Mouse (Mus musculus): ENCODE measurements around the gene Card10.

Card10 gene

DNA sequence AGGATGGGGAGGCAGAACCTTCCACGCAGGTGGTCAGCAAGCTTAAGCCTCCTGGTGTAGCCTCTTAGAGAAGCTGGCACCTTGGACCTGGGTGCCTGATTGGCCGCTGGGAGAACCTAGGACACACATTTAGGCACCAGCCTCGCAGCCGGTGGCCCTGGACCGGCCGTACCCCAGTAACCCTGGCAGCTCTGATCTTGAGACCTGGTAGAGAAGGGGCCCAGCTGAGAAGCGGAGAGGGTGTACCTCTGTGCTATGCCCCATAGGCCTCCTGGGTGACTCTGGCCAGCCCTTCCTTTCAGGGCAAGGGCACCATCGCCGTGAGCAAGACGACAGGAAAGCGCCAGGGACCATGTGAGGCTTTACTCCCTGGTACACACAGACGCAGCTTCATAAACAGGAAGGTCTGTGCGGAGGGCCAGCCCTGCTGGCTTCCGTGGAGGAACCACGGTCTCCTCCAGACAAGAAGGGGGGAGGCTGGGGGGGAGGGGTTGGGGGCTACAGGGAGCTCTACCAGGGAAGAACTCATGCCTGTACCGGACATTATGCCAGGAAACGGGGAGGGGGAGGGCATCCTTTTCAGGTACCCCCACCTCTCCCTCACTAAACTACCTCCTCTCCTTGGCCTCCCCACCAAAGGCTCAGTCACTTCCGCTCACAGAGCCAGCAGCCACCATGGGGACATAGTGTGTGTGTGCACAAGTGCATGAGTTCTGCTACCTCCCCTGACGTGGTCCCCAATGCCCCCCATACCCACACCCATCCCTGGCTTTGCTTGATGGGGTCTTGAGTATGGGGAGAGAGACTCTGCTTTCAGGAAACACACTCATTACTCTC, 31.1 kb downstream of the Card10 start:
- DNase-seq = no peak

DNA sequence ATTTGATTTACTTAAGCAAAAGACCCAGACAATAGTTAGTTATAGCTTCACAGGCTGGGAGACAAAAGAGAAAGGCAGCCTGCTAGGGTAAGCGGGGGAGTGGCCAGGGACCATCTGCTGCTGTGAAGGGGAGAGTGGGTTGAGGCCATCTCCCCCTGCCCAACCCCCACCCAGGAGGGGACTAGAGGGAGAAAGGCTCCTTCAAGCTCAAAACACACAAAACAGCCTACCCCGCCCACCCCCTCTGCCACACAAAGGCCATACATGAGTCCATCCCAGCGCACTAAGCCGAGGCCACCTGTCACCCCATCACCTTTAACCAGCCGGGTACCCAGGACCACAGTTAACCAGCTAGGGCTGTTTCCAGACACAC, 31.9 kb downstream of the Card10 start:
- no peak for DNase-seq

- no peak for DNase-seq
These were observed 32.4 kb downstream of the Card10 start for GRCm38 (mm10) chr15:78770234-78770982.

- DNase-seq = no peak
These were observed 33.8 kb downstream of the Card10 start for GRCm38 (mm10) chr15:78769064-78769463.

DNA sequence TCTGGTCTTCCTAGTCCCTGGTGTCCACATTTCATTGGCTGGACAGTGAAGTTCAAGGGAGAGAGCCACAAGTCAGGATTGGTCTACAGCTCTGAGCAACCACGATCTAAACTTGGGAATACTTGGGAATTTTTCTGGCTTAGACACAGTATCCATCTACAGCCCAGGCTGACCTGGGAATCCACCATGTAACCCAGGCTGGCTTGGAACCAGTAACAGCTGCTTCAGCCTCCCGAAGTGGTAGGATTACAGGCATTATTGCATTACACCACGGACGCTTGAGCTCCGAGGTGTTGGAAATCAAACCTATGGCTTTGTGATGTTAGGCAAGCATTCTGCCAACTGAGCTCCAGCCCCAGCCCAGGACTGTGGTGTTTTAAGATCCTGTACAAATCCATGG, 39.1 kb downstream of the Card10 start:
- DNase-seq = no peak

- no peak for DNase-seq
These were observed 39.6 kb downstream of the Card10 start for GRCm38 (mm10) chr15:78763210-78763609.

GRCm38 (mm10) chr15:78761112-78761511, 41.7 kb downstream of the Card10 start:
- DNase-seq = no peak

DNA sequence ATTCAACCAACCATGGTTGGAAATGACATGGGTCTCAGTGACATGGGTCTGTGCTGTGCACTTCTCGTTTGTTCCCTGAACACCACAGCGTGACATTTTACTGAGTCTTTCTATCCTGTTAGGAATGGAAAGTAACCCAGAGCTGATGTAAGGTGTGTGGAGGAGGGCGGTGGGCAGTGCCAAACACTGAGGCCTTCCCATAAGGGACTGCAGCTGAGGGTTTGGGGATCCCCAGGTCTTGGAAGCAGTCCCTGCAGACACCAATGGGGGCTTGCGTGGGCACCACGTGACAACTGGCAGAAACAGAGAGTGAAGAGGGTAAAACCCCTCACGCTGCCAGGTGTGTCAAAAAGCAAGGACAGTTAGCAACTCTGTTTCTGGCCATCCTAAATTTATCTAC, 44.7 kb downstream of the Card10 start:
- DNase-seq = no peak

DNA sequence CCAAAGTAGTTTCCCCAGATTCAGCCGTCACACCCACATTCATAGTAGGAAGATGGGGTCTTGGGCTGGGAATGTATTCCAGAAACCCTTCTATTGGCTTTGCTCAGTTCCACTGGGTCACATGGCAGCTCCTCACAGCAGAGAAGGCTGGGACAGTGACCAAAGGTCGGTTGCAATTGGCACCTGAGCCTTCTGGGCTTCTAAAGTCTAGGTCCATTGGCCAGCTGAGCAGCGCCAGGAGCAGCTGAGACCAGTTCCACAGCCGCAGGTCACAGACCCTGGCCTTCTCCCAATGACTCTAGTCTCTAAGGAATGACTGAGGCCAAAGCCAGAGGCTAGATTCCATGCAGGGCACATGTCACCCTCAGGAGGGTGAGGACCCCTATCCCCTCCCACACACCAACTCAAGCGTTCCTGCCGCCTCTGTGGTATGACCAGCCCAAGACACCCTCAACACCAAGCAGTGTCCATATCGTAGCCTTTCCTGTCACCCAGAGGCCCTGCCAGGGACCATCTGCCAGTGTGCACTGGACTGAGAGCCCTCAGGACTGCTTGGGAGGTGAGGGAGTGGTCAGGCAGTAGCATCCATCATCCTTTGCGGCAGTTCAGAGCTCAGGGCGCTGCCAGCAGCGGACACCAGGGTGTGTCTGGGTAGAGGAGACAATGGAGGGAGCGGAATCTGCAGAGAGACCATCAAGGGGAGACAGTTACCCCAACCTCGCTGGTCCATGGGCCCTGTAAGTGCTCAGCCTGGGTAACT, 46.7 kb downstream of the Card10 start:
- DNase-seq = no peak

- DNase-seq = no peak
These were observed 47.6 kb downstream of the Card10 start for GRCm38 (mm10) chr15:78755226-78755625.

DNA sequence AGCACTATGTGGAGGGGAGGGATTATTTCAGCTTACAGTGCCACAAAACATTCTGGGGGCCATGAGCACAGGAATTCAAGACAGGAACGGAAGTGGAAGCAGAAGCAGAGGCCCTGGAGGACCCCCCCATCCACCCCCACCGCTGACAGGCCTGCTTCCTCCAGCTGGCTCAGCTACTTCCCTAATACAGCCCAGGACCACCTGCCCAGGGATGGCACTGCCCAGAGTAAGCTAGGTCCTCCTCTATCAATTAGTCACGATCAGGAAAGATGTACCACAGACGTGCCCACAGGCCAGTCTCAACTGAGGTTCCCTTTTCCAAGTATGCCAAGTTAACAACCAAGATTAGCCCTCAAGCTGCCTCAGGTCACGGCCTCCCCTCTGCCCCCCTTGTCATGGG, 48.7 kb downstream of the Card10 start:
- DNase-seq = no peak

DNA sequence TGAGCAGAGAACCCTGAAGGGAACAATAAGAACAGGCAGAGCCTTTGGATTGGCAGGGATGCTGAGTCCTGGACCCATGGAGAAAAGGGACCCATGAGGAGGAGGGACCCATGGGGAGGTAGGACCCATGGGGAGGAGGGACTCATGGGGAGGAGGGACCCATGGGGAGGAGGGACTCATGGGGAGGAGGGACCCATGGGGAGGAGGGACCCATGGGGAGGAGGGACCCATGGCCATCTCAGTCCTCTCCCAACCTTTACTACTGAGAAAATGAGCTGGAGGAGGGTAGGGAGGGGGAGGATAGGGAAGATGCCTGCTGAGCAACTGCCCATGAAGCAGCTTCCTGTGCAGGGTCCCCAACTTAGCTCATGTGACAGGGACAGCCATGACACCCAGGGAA, 49.9 kb downstream of the Card10 start:
- DNase-seq = no peak

- no peak for DNase-seq
These were observed 52.1 kb downstream of the Card10 start for GRCm38 (mm10) chr15:78750608-78751350.

DNA sequence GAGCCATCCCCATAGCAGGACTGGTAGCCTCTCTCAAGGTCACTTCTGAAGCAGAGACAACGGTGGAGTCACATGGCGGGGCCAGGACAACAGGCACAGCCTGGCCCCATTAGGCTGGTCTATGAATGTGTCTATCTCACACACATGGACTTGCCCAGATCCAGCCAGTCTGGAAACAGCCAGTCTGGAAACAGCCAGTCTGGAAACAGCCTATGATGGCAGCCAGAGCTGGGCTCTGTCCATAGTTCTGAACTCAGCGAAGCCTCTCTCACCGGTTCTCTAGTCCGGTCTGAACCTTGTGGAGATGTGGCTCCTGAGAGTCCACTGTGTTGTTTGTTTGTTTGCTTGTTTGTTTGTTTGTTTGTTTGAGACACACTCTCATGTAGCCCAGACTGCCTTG, 53.0 kb downstream of the Card10 start:
- no peak for DNase-seq

DNA sequence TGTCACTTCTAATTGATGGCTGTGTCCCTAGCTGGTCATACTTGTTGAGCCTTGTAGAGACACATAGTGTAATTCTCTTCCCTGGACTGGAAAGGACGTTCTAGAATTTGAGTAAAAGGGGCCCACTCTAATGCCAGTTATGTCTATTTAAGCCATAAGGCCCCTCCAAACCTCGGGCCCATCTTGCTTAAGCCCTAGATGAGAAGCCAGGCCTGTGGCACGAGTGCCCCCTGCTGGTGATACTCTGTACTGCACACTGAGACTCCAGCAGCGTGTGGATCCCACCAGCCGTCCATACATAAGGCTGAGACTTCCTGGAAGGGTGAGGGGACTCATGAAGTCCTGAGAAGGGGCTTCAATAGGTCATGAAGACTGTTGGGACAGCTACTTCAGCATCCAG, 58.6 kb downstream of the Card10 start:
- DNase-seq = peak; percentile 37

GRCm38 (mm10) chr15:78742831-78743230, 60.0 kb downstream of the Card10 start:
- no peak for DNase-seq

DNA sequence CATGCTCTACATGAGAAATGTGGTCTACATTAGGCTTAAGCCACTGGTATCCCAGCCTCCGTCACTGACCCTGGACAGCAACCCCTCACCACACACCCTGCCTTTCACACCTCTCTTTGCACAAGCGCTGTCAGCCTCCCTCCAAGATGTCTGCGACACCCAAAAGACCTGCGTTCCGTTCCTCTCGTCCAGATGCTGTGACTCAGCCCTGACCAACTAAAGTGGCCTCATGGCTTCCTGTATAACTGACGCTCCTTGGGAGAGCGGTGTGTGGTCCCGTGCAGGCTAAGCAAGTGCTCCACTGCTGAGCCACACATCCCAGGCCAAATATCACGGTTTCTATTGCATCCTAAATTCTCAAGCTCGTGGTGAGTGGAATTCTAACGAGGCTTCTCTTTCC, 62.2 kb downstream of the Card10 start:
- DNase-seq = no peak

- no peak for DNase-seq
These were observed 65.7 kb downstream of the Card10 start for GRCm38 (mm10) chr15:78737146-78737545.

DNA sequence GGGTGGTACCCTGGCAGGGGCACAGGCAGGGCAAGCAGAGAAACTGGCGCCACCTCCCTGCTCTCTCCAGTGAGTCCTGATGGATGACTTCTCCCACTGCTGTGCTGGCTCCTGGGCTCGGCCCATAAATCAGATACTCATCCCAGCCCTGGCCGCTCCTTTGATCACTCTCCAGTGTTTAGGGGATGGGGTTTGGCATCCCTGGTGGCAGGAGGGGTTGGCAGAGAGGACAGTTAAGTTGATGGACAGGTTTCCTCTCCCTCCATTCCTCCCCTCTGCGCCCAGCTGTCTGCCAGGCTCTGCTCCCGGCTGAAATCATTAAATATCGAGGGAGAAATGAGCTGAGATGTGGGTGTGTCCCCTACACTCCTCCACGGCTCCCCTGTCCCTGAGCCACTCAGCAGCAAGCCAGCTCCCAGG, 66.2 kb downstream of the Card10 start:
- no peak for DNase-seq

GRCm38 (mm10) chr15:78736181-78736579, 66.7 kb downstream of the Card10 start:
- no peak for DNase-seq

DNA sequence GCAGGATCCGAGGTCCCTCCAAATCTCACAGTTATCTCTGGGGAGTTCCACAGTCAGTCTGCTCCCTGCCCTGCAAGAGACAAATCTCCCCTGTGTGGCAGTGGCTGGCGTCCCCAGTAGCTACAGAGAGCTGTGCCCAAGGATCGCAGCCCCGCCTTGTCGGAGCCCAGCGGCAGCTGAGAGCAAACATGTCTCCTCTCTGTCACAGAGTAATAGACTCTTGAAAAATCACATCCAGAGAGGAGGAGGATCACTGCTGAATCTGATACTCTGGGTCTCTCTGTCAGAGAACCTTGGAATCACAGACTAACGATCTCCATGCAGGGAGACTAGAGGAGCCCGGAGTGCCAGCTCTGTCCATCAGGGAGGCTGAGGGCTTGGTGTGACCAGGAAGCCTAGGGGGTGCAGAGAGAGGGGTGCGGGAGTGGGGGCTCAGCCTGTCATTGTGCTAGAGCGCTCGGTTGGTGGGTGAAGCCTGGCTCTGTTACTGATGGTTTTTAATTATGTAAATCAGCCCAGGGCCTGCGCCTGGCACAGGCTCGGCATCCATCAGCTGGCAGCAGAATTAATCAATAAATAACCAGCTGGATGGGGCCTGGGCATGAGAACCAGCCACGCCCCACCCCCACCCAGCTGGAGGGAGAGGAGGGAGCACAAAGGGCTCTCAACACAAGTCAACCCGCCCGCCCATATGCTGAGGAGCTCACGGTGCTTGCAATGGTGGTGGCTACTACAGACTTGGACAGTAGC, 67.2 kb downstream of the Card10 start:
- no peak for DNase-seq

DNA sequence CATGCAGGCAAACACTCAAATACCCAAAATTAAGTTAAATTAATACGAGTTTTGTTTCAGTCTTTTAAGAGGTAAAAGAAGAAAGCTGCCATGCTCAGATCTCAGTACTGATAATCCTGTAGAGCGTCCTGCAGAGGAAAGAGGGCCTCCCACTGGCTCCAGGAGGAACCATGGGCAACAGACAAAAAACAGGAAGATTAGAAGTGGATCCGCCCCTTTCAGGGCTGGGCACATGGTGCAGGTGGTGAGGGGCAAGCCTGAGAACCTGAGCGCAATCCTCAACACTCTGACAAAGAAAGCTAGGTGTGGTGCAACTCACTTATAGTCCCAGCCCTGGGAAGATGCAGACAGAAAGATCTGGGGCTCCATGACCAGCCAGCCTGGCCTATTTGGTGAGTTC, 71.0 kb downstream of the Card10 start:
- no peak for DNase-seq
